Mouse (Mus musculus) lung, embryonic 14.5 days (tissue): ENCODE results near the gene Mrgpra1. TPM values are rescaled to one million over a fixed set of nuclear protein-coding genes. Genes with fewer than 3 reads are reported as not detected.
A peak's percentile ranks its signal among the peaks of the same experiment; 100 is the strongest.
"Not testable (repeated sequence)": the region's sequence is repeated elsewhere in the genome, so short reads cannot be mapped to it uniquely, and the experiment has no call there.

Experiments used
- ATAC-seq: fragments of 200-750 bp; cut with Nextera tagmentation; 2 replicates; pipeline ENCODE4 v1.8.0; 2017; ENCODE audit warnings: mild to moderate bottlenecking, moderate TSS enrichment, moderate library complexity; ENCODE audit not compliant: insufficient read depth
- DNase-seq: peaks from one replicate; pipeline ENCODE4 v3.0.0-alpha.2; 2015
- H3K27ac ChIP-seq: fragments of 300-500 bp; sonication (generic); 2 replicates; pipeline ENCODE4 v1.5.1; 2014; ENCODE audit warnings: low read depth, mild to moderate bottlenecking, moderate library complexity
- H3K27me3 ChIP-seq: fragments of 300-500 bp; sonication (generic); 2 replicates; pipeline ENCODE4 v1.6.1; 2014; ENCODE audit warnings: low read length, control low read depth; ENCODE audit not compliant: insufficient read depth
- H3K36me3 ChIP-seq: fragments of 300-500 bp; sonication (generic); 2 replicates; pipeline ENCODE4 v1.6.1; 2014; ENCODE audit warnings: control low read depth; ENCODE audit not compliant: insufficient read depth
- H3K4me1 ChIP-seq: fragments of 300-500 bp; sonication (generic); 2 replicates; pipeline ENCODE4 v1.6.1; 2014; ENCODE audit warnings: antibody characterized with exemption, control low read depth; ENCODE audit not compliant: insufficient read depth
- H3K4me2 ChIP-seq: fragments of 300-500 bp; sonication (generic); 2 replicates; pipeline ENCODE4 v1.6.1; 2014; ENCODE audit warnings: mild to moderate bottlenecking
- H3K4me3 ChIP-seq: fragments of 300-500 bp; sonication (generic); 2 replicates; pipeline ENCODE4 v1.5.1; 2014; ENCODE audit warnings: low read depth, low read length
- H3K9ac ChIP-seq: fragments of 300-500 bp; sonication (generic); 2 replicates; pipeline ENCODE4 v1.6.1; 2014
- H3K9me3 ChIP-seq: fragments of 300-500 bp; sonication (generic); 2 replicates; pipeline ENCODE4 v1.6.1; 2016; ENCODE audit warnings: low read depth, low read length, control low read depth
- CTCF ChIP-seq: IDR thresholded peaks from 2 replicates; pipeline ENCODE4 v1.5.1; 2016; ENCODE audit warnings: antibody characterized with exemption, low read depth
- WGBS: fragments of 180-500 bp; shearing (Covaris S2); extraction: QIAGEN DNeasy Blood & Tissue Kit; methylation state at CpG from one replicate; pipeline ENCODE4 v1.1.7; 2014; 5-methylcytosine and 5-hydroxymethylcytosine counted together
- polyA plus RNA-seq: library from polyadenylated mRNA; unstranded; fragments of >200 nt; fragmentation: Nextera tagmentation; extraction: Ambion mirVana; gene quantifications from 2 replicates; pipeline ENCODE4 v1.2.1, GENCODE M21; 2014

The Mrgpra1 gene
- polyA plus RNA-seq, 1 experiment from 2014 or later, result not detected

- Histone ChIP-seq H3K9ac (no peak overlapping the region), H3K9me3 (no peaks in the 10 kb centered on the region), H3K36me3 (no peaks in the 10 kb centered on the region), H3K4me1 (no peaks in the 10 kb centered on the region), H3K4me3 (no peak overlapping the region), H3K27ac (no peak overlapping the region), H3K4me2 (no peak overlapping the region), H3K27me3 (no peaks in the 10 kb centered on the region)
- no peak for DNase-seq
- WGBS, result 85% methylated on average over 10 of the region's 10 CpGs
- ATAC-seq, result no peak
- no peak for TF ChIP-seq CTCF
Observed at GRCm38 (mm10) chr7:47309855-47310254, 44.2 kb downstream of the Mrgpra1 start.

- H3K4me1 ChIP-seq, H3K36me3 ChIP-seq, H3K27me3 ChIP-seq, H3K27ac ChIP-seq, H3K9ac ChIP-seq, H3K4me3 ChIP-seq, DNase-seq, H3K4me2 ChIP-seq, H3K9me3 ChIP-seq: not testable (repeated sequence)
- peak; percentile 52; the same call in 1 of the 2 replicates for ATAC-seq
- 61% methylated on average over 5 of the region's 6 CpGs for WGBS
Observed at GRCm38 (mm10) chr7:47304661-47305060, 49.4 kb downstream of the Mrgpra1 start.

GRCm38 (mm10) chr7:47299612-47300011 lies 54.4 kb downstream of the Mrgpra1 start:
- not testable (repeated sequence) for H3K27me3 ChIP-seq, DNase-seq, H3K4me3 ChIP-seq, H3K9me3 ChIP-seq, H3K27ac ChIP-seq, H3K36me3 ChIP-seq, H3K9ac ChIP-seq, H3K4me1 ChIP-seq, ATAC-seq, H3K4me2 ChIP-seq

Other genes starting within 250 kb of the Mrgpra1 start
- 6.9 and 7.0 TPM in 2 replicates for gene Ptpn5, start 220.6 kb downstream of the Mrgpra1 start, polyA plus RNA-seq
- gene Mrgpra6, start 149.3 kb downstream of the Mrgpra1 start, polyA plus RNA-seq, result not detected in 2 replicates
- gene Mrgpra9, start 101.4 kb downstream of the Mrgpra1 start, polyA plus RNA-seq, result 0.28 TPM in 1 of 2 replicates, not detected in the other
- gene Mrgpra2a, start 97.9 kb upstream of the Mrgpra1 start, polyA plus RNA-seq, result not detected in 2 replicates
- gene Mrgpra2b, start 174.6 kb upstream of the Mrgpra1 start, polyA plus RNA-seq, result not detected in 2 replicates
- not detected in 2 replicates for gene Mrgpra3, start 247.1 kb upstream of the Mrgpra1 start, polyA plus RNA-seq